Mouse (Mus musculus) kidney, adult 18-20 months (tissue): Measurements from ENCODE around the gene Stard7.
"Not testable (repeated sequence)": the region's sequence is repeated elsewhere in the genome, so short reads cannot be mapped to it uniquely, and the experiment has no call there.

Experiments used
- DNase-seq: peaks from one replicate; pipeline ENCODE4 v3.0.0; 2021

The Stard7 gene

DNA sequence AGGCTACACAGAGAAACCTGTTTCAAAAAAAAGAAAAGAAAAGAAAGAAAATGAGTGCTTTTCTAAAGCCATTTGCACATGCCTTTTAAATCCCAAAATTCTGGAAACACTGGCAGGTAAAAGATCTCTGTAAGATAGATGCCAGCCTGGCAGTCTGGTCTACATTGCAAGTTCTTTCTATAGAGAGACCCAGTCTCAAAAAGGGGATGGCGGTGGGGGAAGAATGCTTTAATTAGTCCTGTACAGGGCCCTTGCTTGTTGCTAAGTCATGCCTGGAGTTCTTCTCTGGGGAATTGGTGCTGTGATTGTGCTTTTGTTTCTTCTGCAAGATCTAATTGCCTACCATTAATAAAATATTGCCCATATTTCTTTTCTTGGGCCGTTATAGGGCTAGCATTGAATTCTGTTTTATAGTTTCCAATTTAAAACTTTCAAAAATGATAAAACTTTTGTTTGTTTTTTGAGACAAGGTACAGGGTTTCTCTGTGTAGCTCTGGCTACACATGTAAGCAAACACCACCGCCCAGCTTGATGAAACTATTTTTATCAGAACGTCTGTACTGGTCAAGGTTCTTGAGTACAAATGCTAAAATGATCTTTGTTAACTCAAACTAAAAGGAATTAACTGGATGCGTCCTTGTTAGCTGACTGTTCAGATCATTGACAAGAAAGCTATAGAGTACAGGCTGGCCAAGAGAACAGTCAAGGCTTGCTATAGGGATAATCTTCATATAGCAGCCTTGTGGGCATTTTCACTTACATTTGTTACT lies 5.7 kb downstream of the Stard7 start:
- no peak for DNase-seq

DNA sequence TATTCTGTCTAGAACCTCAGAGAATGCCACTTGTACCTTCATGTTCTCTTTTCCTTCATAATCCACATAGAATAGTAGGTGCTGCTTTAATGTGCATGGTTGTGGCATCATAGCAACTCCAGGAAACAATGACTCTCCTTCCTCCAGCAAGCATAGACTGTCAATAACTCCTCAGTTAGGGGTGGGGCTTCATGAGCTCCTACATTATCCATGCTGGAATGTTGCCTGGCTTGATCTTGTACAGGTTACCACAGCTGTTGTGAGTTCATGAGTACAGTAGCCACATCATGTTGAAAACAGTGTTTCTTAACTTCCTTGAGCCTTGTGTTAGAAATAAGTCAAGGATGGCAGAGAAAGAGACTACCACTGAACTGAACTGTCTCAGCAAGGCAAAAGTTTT lies 8.1 kb downstream of the Stard7 start:
- DNase-seq, result no peak

DNA sequence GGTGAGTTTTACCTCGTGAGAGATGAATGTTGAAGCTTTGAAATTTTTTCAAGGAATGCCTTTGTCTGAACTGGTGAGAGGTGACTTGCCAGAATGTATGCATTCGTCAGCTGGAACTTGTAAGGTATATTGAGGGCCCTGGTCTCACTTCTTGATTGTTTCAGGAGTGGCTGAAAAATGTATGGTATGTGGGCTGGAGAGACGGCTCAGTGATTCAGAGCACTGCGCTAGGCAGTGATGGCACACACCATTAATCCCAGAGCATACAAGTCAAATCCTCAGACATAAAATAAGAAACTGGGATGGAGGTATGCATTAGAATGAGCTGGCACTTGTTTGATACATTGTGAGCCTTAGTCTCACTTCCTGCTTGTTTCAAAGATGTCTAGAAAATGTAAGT lies 22.2 kb downstream of the Stard7 start:
- DNase-seq, result no peak

GRCm38 (mm10) chr2:127297001-127297805 lies 27.2 kb downstream of the Stard7 start:
- no peak for DNase-seq

- DNase-seq, result no peak
Observed at GRCm38 (mm10) chr2:127298056-127298455, 28.0 kb downstream of the Stard7 start.

- DNase-seq, result no peak
Observed at GRCm38 (mm10) chr2:127300701-127301100, 30.7 kb downstream of the Stard7 start.

DNA sequence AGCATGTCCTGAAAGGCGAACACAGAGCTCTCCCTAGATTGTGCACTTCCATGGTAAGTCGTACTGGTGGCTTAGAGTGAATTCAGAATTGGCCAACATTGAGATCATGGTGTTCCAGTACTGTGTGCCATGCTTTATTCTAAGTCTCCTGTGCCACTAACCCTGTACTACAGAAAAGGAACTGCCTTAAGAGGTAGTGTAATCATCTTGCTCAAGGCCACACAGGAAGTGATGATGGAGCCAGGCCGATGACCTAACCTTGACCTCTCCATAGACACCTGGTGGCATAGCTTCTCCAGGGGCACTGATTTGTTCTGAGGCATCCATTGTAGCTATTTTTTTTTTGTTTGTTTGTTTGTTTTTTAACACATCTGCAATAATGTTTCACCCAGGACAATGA lies 31.9 kb downstream of the Stard7 start:
- DNase-seq, result no peak

DNA sequence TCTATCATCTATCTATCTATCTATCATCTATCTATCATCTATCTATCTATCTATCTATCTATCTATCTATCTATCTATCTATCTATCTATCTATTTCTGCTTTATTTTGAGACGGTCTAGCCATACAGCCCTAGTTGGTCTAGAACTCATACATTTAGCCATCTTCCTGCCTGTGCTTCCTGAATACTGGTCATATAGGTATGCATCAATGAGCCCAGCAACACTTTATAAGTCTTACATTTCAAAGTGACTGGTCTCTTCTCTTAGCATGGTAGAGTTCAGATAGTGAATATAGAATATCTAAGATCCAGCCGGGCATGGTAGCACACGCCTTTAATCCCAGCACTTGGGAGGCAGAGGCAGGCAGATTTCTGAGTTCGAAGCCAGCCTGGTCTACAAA lies 34.2 kb downstream of the Stard7 start:
- not testable (repeated sequence) for DNase-seq

DNA sequence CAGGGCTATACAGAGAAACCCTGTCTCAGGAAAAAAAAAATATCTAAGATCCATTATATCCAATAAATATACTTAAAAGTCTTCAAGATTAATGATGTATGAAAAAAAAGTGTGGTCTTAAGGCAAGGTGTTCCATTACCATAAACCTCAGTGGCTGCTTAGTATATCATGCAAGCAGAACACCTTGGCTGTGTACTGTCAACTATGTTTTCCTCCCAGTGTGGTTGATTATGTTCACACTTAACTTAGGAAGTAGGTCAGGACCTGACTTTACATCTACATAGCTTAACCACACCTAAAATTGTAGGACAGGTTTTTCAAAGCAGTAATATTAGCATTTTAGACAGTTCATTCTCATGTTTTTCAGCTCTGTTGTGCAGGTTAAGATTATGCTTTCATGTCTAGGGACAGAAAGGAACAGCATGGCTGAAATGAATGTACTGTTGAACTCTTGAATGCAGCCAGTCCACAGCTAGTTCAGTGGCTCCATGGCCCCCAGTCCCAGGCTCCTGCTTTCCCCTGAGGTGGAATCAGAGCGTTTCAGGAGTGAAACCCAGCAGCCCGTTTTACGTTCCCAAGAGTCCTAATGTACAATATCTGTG lies 34.7 kb downstream of the Stard7 start:
- DNase-seq, result no peak

GRCm38 (mm10) chr2:127306123-127306522 lies 36.1 kb downstream of the Stard7 start:
- no peak for DNase-seq

DNA sequence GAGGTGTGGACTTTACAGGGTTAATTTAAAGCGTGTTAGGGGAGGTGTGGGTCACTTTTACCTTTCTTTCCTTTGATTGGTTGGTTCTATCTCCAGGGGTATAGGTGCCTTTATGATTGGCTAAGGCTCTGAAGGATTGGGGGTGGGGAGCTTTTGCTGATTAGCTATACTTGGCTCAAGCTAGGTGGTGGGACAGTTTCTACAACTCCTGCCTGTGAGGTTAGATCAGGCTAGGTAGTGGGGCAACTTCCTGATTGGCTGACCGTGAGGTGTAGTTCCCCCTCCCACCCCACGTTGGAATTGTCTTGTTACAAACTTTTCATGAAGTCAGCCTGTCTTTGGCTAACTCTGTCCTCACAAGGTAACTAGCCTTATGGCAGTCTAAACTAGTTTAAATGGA lies 37.2 kb downstream of the Stard7 start:
- DNase-seq, result no peak

- DNase-seq, result no peak
Observed at GRCm38 (mm10) chr2:127308660-127309059, 38.6 kb downstream of the Stard7 start.

GRCm38 (mm10) chr2:127310246-127310645 lies 40.2 kb downstream of the Stard7 start:
- DNase-seq, result no peak

- DNase-seq, result no peak
Observed at GRCm38 (mm10) chr2:127310685-127311084, 40.7 kb downstream of the Stard7 start.

DNA sequence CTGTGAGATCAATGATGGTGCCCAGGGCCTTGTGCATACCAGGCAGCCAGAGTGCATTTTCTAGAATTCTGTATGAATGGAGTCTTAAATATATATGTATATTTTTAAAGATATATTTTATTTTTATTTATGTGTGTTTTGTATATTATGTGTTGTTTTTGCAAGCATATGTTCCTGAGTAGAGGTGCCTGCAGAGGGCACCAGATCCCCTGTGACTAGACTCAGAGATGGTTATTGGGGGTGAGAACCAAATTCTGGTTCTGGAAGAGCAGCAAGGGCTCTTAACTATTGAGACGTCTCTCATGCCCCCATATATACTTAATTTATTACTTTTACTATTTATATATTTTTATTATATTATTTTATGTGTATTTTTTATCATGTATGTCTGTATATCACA lies 41.2 kb downstream of the Stard7 start:
- no peak for DNase-seq

GRCm38 (mm10) chr2:127312801-127313200 lies 42.8 kb downstream of the Stard7 start:
- no peak for DNase-seq

DNA sequence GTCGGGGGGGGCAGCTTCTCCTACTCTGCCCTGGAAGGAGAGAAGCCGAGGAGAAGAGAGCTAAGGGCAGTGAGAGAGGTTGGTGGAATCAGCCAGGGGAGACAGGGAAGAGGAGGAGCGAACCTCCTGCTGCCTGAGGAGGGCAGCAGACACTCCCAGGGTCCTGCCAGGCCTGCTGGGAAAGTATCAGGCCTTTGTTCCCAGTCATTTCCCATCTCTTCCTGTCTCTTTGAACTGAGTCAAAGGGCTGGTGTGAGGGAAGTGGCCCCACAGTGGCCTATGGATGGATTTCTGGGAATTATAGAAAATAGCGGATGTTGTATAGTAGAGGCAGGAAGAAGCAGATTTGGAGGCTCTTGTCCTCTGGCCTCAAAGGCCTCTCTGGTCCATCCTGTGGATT lies 43.9 kb downstream of the Stard7 start:
- DNase-seq, result no peak

- no peak for DNase-seq
Observed at GRCm38 (mm10) chr2:127314467-127315154, 44.6 kb downstream of the Stard7 start.

DNA sequence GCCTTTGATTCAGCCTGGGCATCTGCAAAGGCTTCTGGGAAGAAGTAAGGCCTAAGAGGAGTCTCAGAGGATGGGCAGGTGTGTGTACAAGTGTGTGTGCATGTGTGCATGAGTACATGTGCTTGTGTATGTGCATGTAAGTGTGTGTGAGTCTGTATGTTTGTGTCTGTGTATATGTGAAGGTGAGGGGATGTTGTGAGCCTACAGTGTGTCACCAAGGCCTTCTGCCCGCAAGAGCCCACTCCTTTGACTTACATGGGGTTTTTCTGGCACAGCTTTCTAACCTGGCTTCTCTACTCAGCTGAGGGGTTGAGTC lies 45.1 kb downstream of the Stard7 start:
- no peak for DNase-seq

DNA sequence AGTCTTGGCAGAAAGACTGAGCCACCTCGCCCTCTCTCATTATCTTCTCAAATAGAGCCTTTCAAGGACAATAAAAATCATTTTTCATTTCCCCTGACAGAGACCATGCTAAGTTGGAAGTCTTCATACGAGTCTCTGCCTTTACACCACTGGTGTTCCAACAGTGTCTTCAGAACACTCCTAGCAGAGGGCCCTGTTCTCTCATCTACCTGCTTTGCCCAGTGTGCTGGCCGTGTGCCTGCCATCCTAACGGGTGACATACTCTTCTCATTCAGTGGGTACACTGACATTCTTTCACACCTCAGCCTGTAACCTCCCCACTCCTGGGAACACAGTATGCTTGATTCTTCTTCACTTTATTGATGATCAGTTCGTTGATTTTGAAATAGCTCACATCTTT lies 46.4 kb downstream of the Stard7 start:
- DNase-seq, result no peak

DNA sequence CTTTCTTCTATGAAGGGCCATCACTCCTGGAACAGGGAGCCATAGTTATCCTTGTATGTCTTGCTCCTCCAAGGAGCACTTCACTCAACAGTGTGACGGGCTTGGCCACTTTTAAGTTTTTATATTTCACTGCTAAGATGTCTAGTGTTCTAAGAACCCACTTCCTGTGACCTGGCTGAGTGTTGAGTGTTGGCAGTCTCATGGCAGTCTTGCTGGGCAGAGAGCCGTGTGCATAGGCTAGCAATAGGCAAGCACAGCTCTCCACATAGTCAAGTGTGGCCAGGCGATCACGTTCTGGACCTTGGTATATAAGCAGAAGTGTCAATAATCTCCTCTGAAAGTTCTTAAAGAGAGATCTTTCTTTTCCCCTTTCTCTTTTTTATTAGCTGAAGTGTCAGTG lies 48.1 kb downstream of the Stard7 start:
- no peak for DNase-seq

DNA sequence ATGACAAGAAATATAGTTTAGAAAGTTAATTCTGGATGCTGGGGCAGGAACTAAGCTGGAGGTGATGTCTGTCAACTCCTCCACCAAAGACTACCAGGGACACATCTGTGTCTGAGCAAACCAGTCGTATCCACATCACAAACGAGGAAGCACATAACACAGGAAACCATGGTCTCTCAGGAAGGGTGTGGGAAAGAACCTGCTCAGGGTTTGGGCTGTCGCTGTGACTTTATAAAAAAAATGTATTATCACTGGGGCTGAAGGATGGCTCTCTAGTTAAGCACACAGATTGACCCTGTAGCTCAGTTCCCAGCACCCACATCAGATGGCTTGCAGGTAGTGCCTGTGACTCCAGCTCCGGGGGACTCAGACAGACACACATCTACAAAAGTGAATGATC lies 49.1 kb downstream of the Stard7 start:
- no peak for DNase-seq

GRCm38 (mm10) chr2:127322671-127323285 lies 52.8 kb downstream of the Stard7 start:
- DNase-seq, result no peak
